Mouse (Mus musculus) CH12.LX (cell line): ENCODE results near the gene Parp3. TPM values are rescaled to one million over a fixed set of nuclear protein-coding genes. Genes with fewer than 3 reads are reported as not detected.
A peak's percentile ranks its signal among the peaks of the same experiment; 100 is the strongest.

Source experiments
- DNase-seq: peaks from one replicate; pipeline ENCODE4 v3.0.0-alpha.2; 2013; ENCODE audit errors: extremely low read depth
- H3K27ac ChIP-seq: 2 replicates; pipeline ENCODE4 v1.5.1; 2012; ENCODE audit warnings: low read depth, mild to moderate bottlenecking, control low read depth, moderate library complexity; ENCODE audit not compliant: insufficient read depth
- H3K27me3 ChIP-seq: replicated peaks from 2 replicates; pipeline ENCODE3; 2012; ENCODE audit warnings: inconsistent platforms
- H3K36me3 ChIP-seq, 2 experiments: replicated peaks in 1 of 2; 2 replicates each; pipeline versions ENCODE3 to v1.6.1; 2012; ENCODE audit warnings: inconsistent platforms in 1 of 2, low read length in 1 of 2, mild to moderate bottlenecking in 1 of 2, mixed read lengths in 1 of 2, moderate library complexity in 1 of 2; ENCODE audit not compliant: control insufficient read depth in 1 of 2, insufficient read depth in 1 of 2
- H3K4me1 ChIP-seq, 2 experiments: 2 replicates each; pipeline ENCODE4 v1.6.1; 2012; ENCODE audit warnings: inconsistent platforms in 1 of 2, moderate library complexity in 1 of 2; ENCODE audit not compliant: insufficient read depth in 2 of 2, control insufficient read depth in 1 of 2
- H3K4me2 ChIP-seq: 2 replicates; pipeline ENCODE4 v1.6.1; 2012; ENCODE audit warnings: low read depth, mild to moderate bottlenecking, control low read depth; ENCODE audit not compliant: poor library complexity, insufficient read depth, severe bottlenecking
- H3K4me3 ChIP-seq, 3 experiments: fragments of 150-350 bp in 1 of 3; sonication (generic) in 1 of 3; replicated peaks in 1 of 3; 2 replicates each; pipeline versions ENCODE3 to v1.5.1; 2011 to 2012; ENCODE audit warnings: low read depth in 2 of 3, low read length in 2 of 3, mild to moderate bottlenecking in 2 of 3, moderate library complexity in 2 of 3, control low read depth in 1 of 3, improper control_type of control experiment in 1 of 3, inconsistent platforms in 1 of 3, mixed read lengths in 1 of 3; ENCODE audit not compliant: poor library complexity in 1 of 3
- H3K79me2 ChIP-seq: replicated peaks from 2 replicates; pipeline ENCODE4 v1.6.1; 2012; ENCODE audit warnings: mild to moderate bottlenecking, moderate library complexity; ENCODE audit not compliant: control insufficient read depth, poor library complexity, insufficient read depth, severe bottlenecking; ENCODE audit errors: extremely low read depth
- H3K9ac ChIP-seq: 2 replicates; pipeline ENCODE4 v1.6.1; 2012; ENCODE audit warnings: low read depth, mild to moderate bottlenecking, control low read depth, moderate library complexity; ENCODE audit not compliant: insufficient read depth
- H3K9me3 ChIP-seq: replicated peaks from 2 replicates; pipeline ENCODE3; 2012; ENCODE audit warnings: low read length, inconsistent platforms, mixed read lengths
- BHLHE40 ChIP-seq: IDR thresholded peaks from 2 replicates; pipeline ENCODE4 v1.6.1; 2011; ENCODE audit warnings: mild to moderate bottlenecking, low read depth, low read length, improper control_type of control experiment
- CHD1 ChIP-seq: IDR thresholded peaks from 2 replicates; pipeline ENCODE4 v1.6.1; 2012; ENCODE audit warnings: low read depth, low read length, improper control_type of control experiment, inconsistent platforms
- CTCF ChIP-seq, 2 experiments: IDR thresholded peaks in 1 of 2; conservative IDR thresholded peaks in 1 of 2; 2 replicates each; pipeline ENCODE4 v1.5.1; 2011 to 2012; ENCODE audit warnings: low read depth in 2 of 2, low read length in 2 of 2, improper control_type of control experiment in 1 of 2, inconsistent platforms in 1 of 2, mild to moderate bottlenecking in 1 of 2, moderate library complexity in 1 of 2
- E2F4 ChIP-seq: IDR thresholded peaks from 2 replicates; pipeline ENCODE4 v1.6.1; 2011; ENCODE audit warnings: low read depth, low read length, improper control_type of control experiment; ENCODE audit not compliant: insufficient replicate concordance
- ELF1 ChIP-seq: IDR thresholded peaks from 2 replicates; pipeline ENCODE4 v1.6.1; 2014; ENCODE audit warnings: low read depth, mild to moderate bottlenecking, inconsistent platforms, low read length, improper control_type of control experiment
- GABPA ChIP-seq: IDR thresholded peaks from 2 replicates; pipeline ENCODE4 v1.6.1; 2012; ENCODE audit warnings: low read depth, low read length, improper control_type of control experiment, inconsistent platforms; ENCODE audit not compliant: insufficient replicate concordance
- HCFC1 ChIP-seq: IDR thresholded peaks from 2 replicates; pipeline ENCODE4 v1.6.1; 2012; ENCODE audit warnings: low read depth, mild to moderate bottlenecking, inconsistent platforms, low read length, improper control_type of control experiment
- JUND ChIP-seq: conservative IDR thresholded peaks from 2 replicates; pipeline ENCODE4 v1.6.1; 2011; ENCODE audit warnings: low read depth, low read length, improper control_type of control experiment
- KAT2A ChIP-seq: IDR thresholded peaks from 2 replicates; pipeline ENCODE4 v1.6.1; 2012; ENCODE audit warnings: low read length, improper control_type of control experiment, inconsistent platforms; ENCODE audit not compliant: insufficient replicate concordance
- MAZ ChIP-seq: IDR thresholded peaks from 2 replicates; pipeline ENCODE4 v1.6.1; 2012; ENCODE audit warnings: low read depth, mild to moderate bottlenecking, inconsistent platforms, low read length, improper control_type of control experiment, moderate library complexity
- MXI1 ChIP-seq: IDR thresholded peaks from 2 replicates; pipeline ENCODE4 v1.6.1; 2011; ENCODE audit warnings: mild to moderate bottlenecking, low read depth, low read length, improper control_type of control experiment
- NELFE ChIP-seq: IDR thresholded peaks from 2 replicates; pipeline ENCODE4 v1.6.1; 2011; ENCODE audit warnings: low read depth, low read length, improper control_type of control experiment
- POLR2A ChIP-seq: IDR thresholded peaks from 2 replicates; pipeline ENCODE4 v1.6.1; 2011; ENCODE audit warnings: low read depth, mild to moderate bottlenecking, improper control_type of control experiment, low read length
- POLR2AphosphoS2 ChIP-seq: IDR thresholded peaks from 2 replicates; pipeline ENCODE4 v1.6.1; 2011; ENCODE audit warnings: low read depth, low read length, improper control_type of control experiment
- RAD21 ChIP-seq: IDR thresholded peaks from 2 replicates; pipeline ENCODE4 v1.6.1; 2011; ENCODE audit warnings: low read depth, mild to moderate bottlenecking, low read length, improper control_type of control experiment, moderate library complexity
- RCOR1 ChIP-seq: conservative IDR thresholded peaks from 2 replicates; pipeline ENCODE4 v1.6.1; 2012; ENCODE audit warnings: low read depth, mild to moderate bottlenecking, inconsistent platforms, low read length, improper control_type of control experiment
- SIN3A ChIP-seq: IDR thresholded peaks from 2 replicates; pipeline ENCODE4 v1.6.1; 2012; ENCODE audit warnings: low read length, improper control_type of control experiment, inconsistent platforms
- SMC3 ChIP-seq: IDR thresholded peaks from 2 replicates; pipeline ENCODE4 v1.6.1; 2011; ENCODE audit warnings: low read depth, low read length, improper control_type of control experiment
- TCF12 ChIP-seq: IDR thresholded peaks from 2 replicates; pipeline ENCODE4 v1.6.1; 2014; ENCODE audit warnings: low read depth, mild to moderate bottlenecking, inconsistent platforms, low read length, improper control_type of control experiment
- UBTF ChIP-seq: IDR thresholded peaks from 2 replicates; pipeline ENCODE4 v1.6.1; 2012; ENCODE audit warnings: low read depth, mild to moderate bottlenecking, inconsistent platforms, low read length, improper control_type of control experiment, moderate library complexity
- ZC3H11A ChIP-seq: IDR thresholded peaks from 2 replicates; pipeline ENCODE4 v1.6.1; 2012; ENCODE audit warnings: low read depth, mild to moderate bottlenecking, inconsistent platforms, low read length, improper control_type of control experiment
- ZKSCAN1 ChIP-seq: IDR thresholded peaks from 2 replicates; pipeline ENCODE4 v1.6.1; 2012; ENCODE audit warnings: low read depth, inconsistent platforms, low read length, improper control_type of control experiment, borderline replicate concordance
- ZNF384 ChIP-seq: IDR thresholded peaks from 2 replicates; pipeline ENCODE4 v1.6.1; 2012; ENCODE audit warnings: low read depth, low read length, improper control_type of control experiment, inconsistent platforms
- dilution Hi-C: fragments of 300-500 bp; cut with MboI; formaldehyde crosslinking; loops from 2 replicates; pipeline ENCODE4 v1.14.3; 2020; ENCODE audit warnings: low sequenced_read_pairs; ENCODE audit not compliant: extremely low pct_unique_long_range_greater_than_20kb, extremely low pct_ligation_motif_present
- in situ Hi-C: fragments of 300-500 bp; cut with MboI; formaldehyde crosslinking; loops from 3 replicates; pipeline ENCODE4 v1.14.3; 2019; ENCODE audit warnings: low sequenced_read_pairs, low pct_ligation_motif_present, low pct_unique_long_range_greater_than_20kb, mixed read lengths
- polyA plus RNA-seq: library from polyadenylated mRNA; unstranded; fragments of >175 nt; gene quantifications from 2 replicates; pipeline ENCODE4 v1.2.1, GENCODE M21; 2012; ENCODE audit warnings: low read depth; ENCODE audit not compliant: insufficient read length
- total RNA-seq, 2 experiments: library from RNA; depleted of rRNA; stranded (reverse); fragments of 300-350 nt in 1 of 2; fragments of >200 nt in 1 of 2; gene quantifications; 2 replicates each; pipeline ENCODE4 v1.2.3; 2012 to 2014

Gene Parp3
- total and polyA plus RNA-seq, 3 experiments, result 10.3 to 24.6 (median 12.9) TPM

DNA sequence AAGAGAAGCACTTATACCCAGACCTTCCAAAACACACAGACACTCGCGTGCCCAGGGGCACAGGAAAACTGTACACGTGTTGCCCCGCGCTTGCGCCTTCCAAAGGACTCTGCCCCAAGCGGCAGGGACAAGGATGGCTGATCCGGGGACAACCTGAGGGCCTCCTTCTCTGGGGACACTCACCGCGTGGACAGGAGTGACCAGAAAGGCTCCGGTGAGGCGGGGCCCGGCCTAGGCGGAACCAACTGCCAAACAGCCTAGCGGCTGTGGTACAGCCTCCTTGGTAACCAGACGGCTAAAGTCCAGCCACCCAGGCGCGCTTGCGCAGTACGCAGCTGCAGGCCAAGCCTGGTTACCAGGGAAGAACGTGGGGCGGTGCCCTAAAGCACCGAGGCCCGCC is 29.4 kb downstream of the Parp3 start, which contains the start of the genes Abhd14b and Abhd14a (continued):
- peak; percentile 61 for TF ChIP-seq ELF1
- TF ChIP-seq SIN3A, result peak; percentile 32; the same call in 1 of the 2 replicates
- no peak for TF ChIP-seq TCF12
- TF ChIP-seq MAZ, result no peak
- TF ChIP-seq POLR2A, result peak; percentile 72
- no peak for TF ChIP-seq GABPA

DNA sequence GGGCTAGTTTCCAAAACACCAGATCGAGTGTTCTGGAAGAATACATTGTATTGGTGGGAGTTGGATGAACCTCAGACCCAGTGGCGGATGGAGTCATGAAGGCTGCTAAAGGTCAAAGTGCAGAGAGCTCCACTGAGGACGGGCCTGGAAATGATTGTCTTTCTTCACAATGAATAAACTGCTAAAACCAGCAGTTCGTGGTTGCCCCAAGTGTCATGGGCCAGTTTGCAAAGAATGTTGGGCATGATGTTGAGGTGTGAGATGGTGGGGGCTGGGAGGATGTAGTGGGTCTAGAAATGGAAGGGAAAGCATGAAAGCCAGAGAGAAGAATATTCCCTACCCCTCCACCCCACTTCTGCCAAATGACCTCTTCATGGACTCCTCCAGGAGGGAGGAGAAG is 31.9 kb downstream of the Parp3 start:
- peaks cover 0 to 32% of the 10 kb centered on the region in 2 experiments for H3K36me3 ChIP-seq
- no peaks in the 10 kb centered on the region for H3K79me2 ChIP-seq
- in situ Hi-C loops (no loop called here), dilution Hi-C loops (no loop called here)
- H3K27ac ChIP-seq, result no peak overlapping the region
- H3K9me3 ChIP-seq, result no peaks in the 10 kb centered on the region
- TF ChIP-seq RCOR1 (no peak), CHD1 (no peak), POLR2AphosphoS2 (no peak), BHLHE40 (no peak), ZKSCAN1 (no peak), E2F4 (no peak), ZNF384 (no peak), ZC3H11A (no peak), NELFE (no peak), HCFC1 (no peak), ELF1 (no peak), MXI1 (no peak), SMC3 (no peak), JUND (no peak), KAT2A (no peak)
- H3K4me2 ChIP-seq, result no peak overlapping the region
- peaks cover 2 to 23% of the 10 kb centered on the region in 2 experiments for H3K4me1 ChIP-seq
- no peaks in the 10 kb centered on the region for H3K27me3 ChIP-seq
- no peak for DNase-seq
- H3K9ac ChIP-seq, result no peak overlapping the region
- H3K4me3 ChIP-seq, result no peak overlapping the region

DNA sequence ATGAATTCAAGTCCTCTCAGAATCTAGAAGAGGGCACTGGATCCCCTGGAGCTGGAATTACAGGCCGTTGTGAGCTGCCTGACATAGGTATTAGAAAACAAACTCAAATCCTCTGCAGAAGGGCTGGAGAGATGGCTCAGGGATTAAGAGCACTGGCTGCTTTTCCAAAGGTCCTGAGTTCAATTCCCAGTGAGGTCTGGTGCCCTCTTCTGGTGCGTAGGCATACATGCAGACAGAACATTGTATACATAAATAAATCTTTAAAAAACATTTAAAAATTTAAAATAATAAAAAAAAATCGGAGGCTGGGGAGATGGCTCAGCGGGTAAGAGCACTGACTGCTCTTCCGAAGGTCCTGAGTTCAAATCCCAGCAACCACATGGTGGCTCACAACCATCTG is 34.1 kb downstream of the Parp3 start:
- Histone ChIP-seq H3K27ac (no peak overlapping the region), H3K4me1 (peaks cover 0 to 14% of the 10 kb centered on the region in 2 experiments; a peak in 2 of 4 replicates), H3K27me3 (no peaks in the 10 kb centered on the region), H3K36me3 (peaks cover 0 to 34% of the 10 kb centered on the region in 2 experiments), H3K4me2 (no peak overlapping the region), H3K9me3 (no peaks in the 10 kb centered on the region), H3K4me3 (no peak overlapping the region), H3K9ac (no peak overlapping the region), H3K79me2 (no peaks in the 10 kb centered on the region)
- no peak for DNase-seq
- TF ChIP-seq CTCF (conservative IDR thresholded peaks at IDR 0.05 in 1 of 2, IDR thresholded peaks at IDR 0.05 in 1 of 2; ENCODE audit: low read depth in 2 of 2, low read length in 2 of 2), result peak in 1 of 2 experiments; percentile 52; a peak in 2 of 4 replicates
- TF ChIP-seq RAD21, result peak; percentile 19
- TF ChIP-seq SMC3, result 0 out of 2 replicates have a peak, but pooled peaks have one; percentile 18
- TF ChIP-seq TCF12, result no peak
- TF ChIP-seq UBTF, result no peak
- in situ Hi-C loops, result no loop called here
- dilution Hi-C loops, result no loop called here
